Mouse (Mus musculus) limb, embryonic 13.5 days (tissue): Measurements from ENCODE around the gene Myadml2. TPM values are rescaled to one million over a fixed set of nuclear protein-coding genes. Genes with fewer than 3 reads are reported as not detected.

Experiments
- ATAC-seq: fragments of 200-750 bp; cut with Nextera tagmentation; 2 replicates; pipeline ENCODE4 v1.8.0; 2017; ENCODE audit warnings: low read depth, moderate number of reproducible peaks, moderate TSS enrichment; ENCODE audit not compliant: low FRiP score
- H3K27ac ChIP-seq: fragments of 300-500 bp; sonication (generic); 2 replicates; pipeline ENCODE4 v1.5.1; 2015; ENCODE audit warnings: inconsistent platforms, mild to moderate bottlenecking, moderate library complexity
- H3K27me3 ChIP-seq: fragments of 300-500 bp; sonication (generic); 2 replicates; pipeline ENCODE4 v1.6.1; 2015; ENCODE audit warnings: mild to moderate bottlenecking, inconsistent platforms
- H3K36me3 ChIP-seq: fragments of 300-500 bp; sonication (generic); 2 replicates; pipeline ENCODE4 v1.6.1; 2015; ENCODE audit warnings: inconsistent platforms, mild to moderate bottlenecking, moderate library complexity
- H3K4me1 ChIP-seq: fragments of 300-500 bp; sonication (generic); 2 replicates; pipeline ENCODE4 v1.6.1; 2015; ENCODE audit warnings: inconsistent platforms
- H3K4me2 ChIP-seq: fragments of 300-500 bp; sonication (generic); replicated peaks from 2 replicates; pipeline ENCODE4 v1.6.1; 2015; ENCODE audit warnings: inconsistent platforms, mild to moderate bottlenecking, moderate library complexity
- H3K4me3 ChIP-seq: fragments of 300-500 bp; sonication (generic); 2 replicates; pipeline ENCODE4 v1.5.1; 2015; ENCODE audit warnings: moderate library complexity, mild to moderate bottlenecking, inconsistent platforms
- H3K9ac ChIP-seq: fragments of 300-500 bp; sonication (generic); 2 replicates; pipeline ENCODE4 v1.6.1; 2015; ENCODE audit warnings: mild to moderate bottlenecking, inconsistent platforms
- H3K9me3 ChIP-seq: fragments of 300-500 bp; sonication (generic); 2 replicates; pipeline ENCODE4 v1.6.1; 2016; ENCODE audit warnings: inconsistent platforms
- WGBS: fragments of 180-500 bp; shearing (Covaris S2); methylation state at CpG from one replicate; pipeline ENCODE4 v1.1.7; 2015; 5-methylcytosine and 5-hydroxymethylcytosine counted together
- polyA plus RNA-seq: library from polyadenylated mRNA; unstranded; fragments of >200 nt; fragmentation: Nextera tagmentation; extraction: Ambion mirVana; gene quantifications from 2 replicates; pipeline ENCODE4 v1.2.1, GENCODE M21; 2015

Myadml2 gene
- polyA plus RNA-seq, 1 experiment from 2014 or later: 0.36 TPM

GRCm38 (mm10) chr11:120626785-120627467 is 21.0 kb downstream of the Myadml2 start:
- Histone ChIP-seq H3K27me3 (no peaks in the 10 kb centered on the region), H3K9ac (no peak overlapping the region), H3K27ac (no peak overlapping the region), H3K4me3 (no peak overlapping the region), H3K4me1 (peaks cover 40% of the 10 kb centered on the region), H3K4me2 (no peak overlapping the region), H3K36me3 (peaks cover 42% of the 10 kb centered on the region), H3K9me3 (no peaks in the 10 kb centered on the region)
- WGBS: 93% methylated on average over 11 of the region's 11 CpGs
- no peak for ATAC-seq

- Histone ChIP-seq H3K4me2 (peak within 1 kb of the TSS; percentile 100), H3K9ac (peak within 1 kb of the TSS; percentile 76), H3K4me1 (peaks cover 24% of the 10 kb centered on the region), H3K9me3 (no peaks in the 10 kb centered on the region), H3K36me3 (peaks cover 58% of the 10 kb centered on the region), H3K4me3 (peak within 1 kb of the TSS; percentile 96), H3K27me3 (no peaks in the 10 kb centered on the region), H3K27ac (peak within 1 kb of the TSS; percentile 61)
- ATAC-seq: peak; percentile 25; the same call in 1 of the 2 replicates
- WGBS: 17% methylated on average over 5 of the region's 5 CpGs
Measured at GRCm38 (mm10) chr11:120625152-120625775, 22.7 kb downstream of the Myadml2 start, which contains the start of gene Sirt7. Gene Sirt7 (minus strand): TSS chr11:120625240.

- under 1% methylated on average over 53 of the region's 53 CpGs for WGBS
- H3K4me1 ChIP-seq: peaks cover 18% of the 10 kb centered on the region
- H3K36me3 ChIP-seq: peaks cover 62% of the 10 kb centered on the region
- no peaks in the 10 kb centered on the region for H3K9me3 ChIP-seq
- H3K27ac ChIP-seq: peak overlapping the region; percentile 8; the same call in 1 of the 2 replicates
- H3K27me3 ChIP-seq: no peaks in the 10 kb centered on the region
- peak overlapping the region; percentile 76 for H3K9ac ChIP-seq
- peak overlapping the region; percentile 96 for H3K4me3 ChIP-seq
- H3K4me2 ChIP-seq: peak overlapping the region; percentile 100
- peak; percentile 81 for ATAC-seq
Measured at GRCm38 (mm10) chr11:120624680-120625111, 23.3 kb downstream of the Myadml2 start.

- peak overlapping the region; percentile 8; the same call in 1 of the 2 replicates for H3K27ac ChIP-seq
- H3K4me2 ChIP-seq: peak overlapping the region; percentile 100
- H3K27me3 ChIP-seq: no peaks in the 10 kb centered on the region
- H3K4me1 ChIP-seq: peaks cover 17% of the 10 kb centered on the region
- peak overlapping the region; percentile 96 for H3K4me3 ChIP-seq
- 13% methylated on average over 30 of the region's 30 CpGs for WGBS
- peak; percentile 55; the same call in 1 of the 2 replicates for ATAC-seq
- peaks cover 60% of the 10 kb centered on the region for H3K36me3 ChIP-seq
- H3K9me3 ChIP-seq: no peaks in the 10 kb centered on the region
- peak overlapping the region; percentile 76 for H3K9ac ChIP-seq
Measured at GRCm38 (mm10) chr11:120623961-120624679, 23.8 kb downstream of the Myadml2 start.

- Histone ChIP-seq H3K36me3 (peaks cover 62% of the 10 kb centered on the region), H3K4me3 (peak overlapping the region; percentile 3; the same call in 1 of the 2 replicates), H3K9me3 (no peaks in the 10 kb centered on the region), H3K4me1 (peaks cover 20% of the 10 kb centered on the region), H3K27ac (no peak overlapping the region), H3K27me3 (no peaks in the 10 kb centered on the region), H3K9ac (no peak overlapping the region), H3K4me2 (no peak overlapping the region)
- ATAC-seq: no peak
- 88% methylated on average over 6 of the region's 6 CpGs for WGBS
Measured at GRCm38 (mm10) chr11:120622805-120623204, 25.2 kb downstream of the Myadml2 start.

GRCm38 (mm10) chr11:120620195-120620594 is 27.8 kb downstream of the Myadml2 start:
- no peak overlapping the region for H3K9ac ChIP-seq
- 94% methylated on average over 14 of the region's 14 CpGs for WGBS
- no peak overlapping the region for H3K4me3 ChIP-seq
- no peaks in the 10 kb centered on the region for H3K27me3 ChIP-seq
- H3K9me3 ChIP-seq: no peaks in the 10 kb centered on the region
- peaks cover 56% of the 10 kb centered on the region for H3K36me3 ChIP-seq
- no peak overlapping the region for H3K4me2 ChIP-seq
- H3K27ac ChIP-seq: no peak overlapping the region
- no peak for ATAC-seq
- H3K4me1 ChIP-seq: peaks cover 28% of the 10 kb centered on the region

- no peaks in the 10 kb centered on the region for H3K27me3 ChIP-seq
- no peak overlapping the region for H3K9ac ChIP-seq
- H3K4me1 ChIP-seq: peaks cover 21% of the 10 kb centered on the region
- no peaks in the 10 kb centered on the region for H3K9me3 ChIP-seq
- H3K4me2 ChIP-seq: no peak overlapping the region
- WGBS: 95% methylated on average over 25 of the region's 25 CpGs
- H3K4me3 ChIP-seq: peak overlapping the region; percentile 82; the same call in 1 of the 2 replicates
- H3K27ac ChIP-seq: no peak overlapping the region
- ATAC-seq: no peak
- peaks cover 65% of the 10 kb centered on the region for H3K36me3 ChIP-seq
Measured at GRCm38 (mm10) chr11:120618619-120619535, 29.1 kb downstream of the Myadml2 start.

- Histone ChIP-seq H3K9ac (peak within 1 kb of the TSS; percentile 84), H3K4me3 (peak within 1 kb of the TSS; percentile 82), H3K27ac (peak within 1 kb of the TSS; percentile 33; the same call in 1 of the 2 replicates), H3K36me3 (peaks cover 73% of the 10 kb centered on the region), H3K4me2 (peak within 1 kb of the TSS; percentile 91), H3K9me3 (no peaks in the 10 kb centered on the region), H3K4me1 (peaks cover 18% of the 10 kb centered on the region), H3K27me3 (no peaks in the 10 kb centered on the region)
- WGBS: 0% methylated on average over 56 of the region's 56 CpGs
- ATAC-seq: peak; percentile 92
Measured at GRCm38 (mm10) chr11:120617519-120618112, 30.3 kb downstream of the Myadml2 start, which contains the start of gene Pcyt2. Gene Pcyt2 (minus strand): TSS chr11:120617936.

- Histone ChIP-seq H3K36me3 (peaks cover 73% of the 10 kb centered on the region), H3K4me3 (peak overlapping the region; percentile 82), H3K4me1 (peaks cover 18% of the 10 kb centered on the region), H3K27me3 (no peaks in the 10 kb centered on the region), H3K9ac (peak overlapping the region; percentile 84), H3K27ac (no peak overlapping the region), H3K4me2 (peak overlapping the region; percentile 91), H3K9me3 (no peaks in the 10 kb centered on the region)
- 52% methylated on average over 4 of the region's 4 CpGs for WGBS
- ATAC-seq: no peak
Measured at GRCm38 (mm10) chr11:120616617-120617294, 31.2 kb downstream of the Myadml2 start.

- Histone ChIP-seq H3K4me2 (no peak overlapping the region), H3K9ac (no peak overlapping the region), H3K27me3 (no peaks in the 10 kb centered on the region), H3K4me3 (no peak overlapping the region), H3K36me3 (peaks cover 74% of the 10 kb centered on the region), H3K4me1 (peaks cover 18% of the 10 kb centered on the region), H3K27ac (no peak overlapping the region), H3K9me3 (no peaks in the 10 kb centered on the region)
- 94% methylated on average over 11 of the region's 11 CpGs for WGBS
- ATAC-seq: no peak
Measured at GRCm38 (mm10) chr11:120615606-120616203, 32.3 kb downstream of the Myadml2 start.
